ENCODE assay signal across 19 mouse cellular contexts in the genomic region with DNA sequence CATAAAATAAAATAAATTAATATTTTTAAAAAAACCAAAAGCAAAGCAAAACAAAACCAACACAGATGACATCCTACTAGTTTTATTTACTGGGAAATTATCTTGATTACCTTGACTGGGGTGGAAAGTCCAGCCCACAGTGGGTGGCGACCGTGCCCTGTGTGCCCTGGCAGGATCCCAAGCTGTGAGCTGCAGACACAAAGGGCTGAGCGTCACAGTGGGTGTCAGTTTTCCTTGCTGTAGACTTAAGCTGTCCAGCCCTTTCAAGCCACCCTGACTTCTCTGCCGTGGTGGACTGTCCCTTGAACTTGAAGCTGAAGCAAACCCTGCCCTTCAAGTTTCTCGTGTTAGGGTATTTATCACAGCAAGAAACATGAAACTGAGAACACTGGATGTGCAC. TPM values are rescaled to one million over a fixed set of nuclear protein-coding genes. Genes with fewer than 3 reads are reported as not detected.
DNase-seq lines count a peak whose midpoint lies in the region; ATAC-seq and TF ChIP-seq lines count a peak whose summit lies in the region.
"Had no signal": no experiment of that assay in that cellular context is flagged by ENCODE, and none has a peak within 500 bp of the region (broad histone marks: within the 10 kb centered on the region; RNA-seq: fewer than 3 reads in every experiment).

No protein-coding gene starts in this region.

- WGBS in liver, embryonic 16.5 days (ENCODE audit: insufficient replicate concordance) = 44% methylated on average over 5 of the region's 5 CpGs
- WGBS in stomach, postnatal 0 days = 43% methylated on average over 5 of the region's 5 CpGs

- H3K27ac ChIP-seq in liver, embryonic 16.5 days (ENCODE audit: low read length) = peak overlapping the region; percentile 85
- no peak overlapping the region for H3K27ac ChIP-seq in stomach, postnatal 0 days (replicated peaks)
- H3K27ac ChIP-seq: heart, embryonic 10.5 days; layer of hippocampus, adult 2 months; midbrain, embryonic 13.5 days had no signal

- DNase-seq in adrenal gland, adult 2 months = peak; percentile 70
- DNase-seq in adrenal gland, adult 18-20 months (ENCODE audit: low spot score in 2 of 2) = no peak
- peak; percentile 54 for DNase-seq in lung, postnatal 36 days
- DNase-seq in lung, postnatal 25 days (ENCODE audit: low spot score) = no peak
- peak; percentile 83 for DNase-seq in stomach, postnatal 0 days (ENCODE audit: low spot score)
- no peak for DNase-seq in urinary bladder, postnatal 36 days (ENCODE audit: low spot score in 2 of 2)
- no peak for DNase-seq in T-cell, adult 2 months (ENCODE audit: low spot score)
- DNase-seq: cerebellum, postnatal 14 days; forebrain, postnatal 0 days; gastrocnemius, postnatal 14 days; heart, postnatal 36 days; lung, embryonic 14.5 days; thymus, postnatal 4 days had no signal

- H3K36me3 ChIP-seq in liver, embryonic 16.5 days (ENCODE audit: control insufficient read depth, insufficient read depth) = no peaks in the 10 kb centered on the region
- H3K36me3 ChIP-seq in stomach, postnatal 0 days (ENCODE audit: control insufficient read depth, insufficient read depth, low read length) = no peaks in the 10 kb centered on the region
- H3K36me3 ChIP-seq: heart, embryonic 10.5 days had no signal

- peaks cover 70% of the 10 kb centered on the region for H3K4me1 ChIP-seq in liver, embryonic 16.5 days (ENCODE audit: control insufficient read depth, low read depth, low read length)
- H3K4me1 ChIP-seq in stomach, postnatal 0 days (replicated peaks; ENCODE audit: control insufficient read depth, insufficient read depth) = no peaks in the 10 kb centered on the region
- H3K4me1 ChIP-seq: midbrain, embryonic 13.5 days had no signal

- peak; percentile 33 for ATAC-seq in liver, embryonic 16.5 days (ENCODE audit: low read depth)
- peak; percentile 65 for ATAC-seq in stomach, postnatal 0 days (ENCODE audit: low FRiP score, low TSS enrichment)
- ATAC-seq: forebrain, postnatal 0 days; midbrain, embryonic 13.5 days had no signal

- no peaks in the 10 kb centered on the region for H3K27me3 ChIP-seq in liver, embryonic 16.5 days (ENCODE audit: control insufficient read depth, insufficient read depth, low read depth, low read length)
- no peaks in the 10 kb centered on the region for H3K27me3 ChIP-seq in stomach, postnatal 0 days (ENCODE audit: control insufficient read depth, insufficient read depth, low read length)

- H3K4me3 ChIP-seq in liver, embryonic 16.5 days (ENCODE audit: low read depth, low read length) = no peak overlapping the region
- H3K4me3 ChIP-seq in stomach, postnatal 0 days (ENCODE audit: low read depth, low read length) = no peak overlapping the region
- H3K4me3 ChIP-seq: heart, embryonic 10.5 days; layer of hippocampus, adult 2 months; midbrain, embryonic 13.5 days had no signal

- TF ChIP-seq CTCF in stomach, postnatal 0 days (IDR thresholded peaks at IDR 0.05; ENCODE audit: low read depth) = no peak

- peak overlapping the region; percentile 46 for H3K9ac ChIP-seq in liver, embryonic 16.5 days (ENCODE audit: low read depth, low read length)
- no peak overlapping the region for H3K9ac ChIP-seq in stomach, postnatal 0 days (ENCODE audit: low read length)
- H3K9ac ChIP-seq: forebrain, postnatal 0 days; lung, embryonic 14.5 days; midbrain, embryonic 13.5 days had no signal

- no peaks in the 10 kb centered on the region for H3K9me3 ChIP-seq in liver, embryonic 16.5 days (replicated peaks; ENCODE audit: control insufficient read depth, low read length)
- H3K9me3 ChIP-seq in stomach, postnatal 0 days (ENCODE audit: control insufficient read depth, low read length) = no peaks in the 10 kb centered on the region
- H3K9me3 ChIP-seq: heart, embryonic 10.5 days; midbrain, embryonic 13.5 days had no signal

- TF ChIP-seq EP300 in stomach, postnatal 0 days (optimal IDR thresholded peaks at IDR 0.05) = no peak

- peak overlapping the region; percentile 34 for H3K4me2 ChIP-seq in liver, embryonic 16.5 days (ENCODE audit: low read depth, low read length)
- no peak overlapping the region for H3K4me2 ChIP-seq in stomach, postnatal 0 days (replicated peaks; ENCODE audit: low read depth)
- H3K4me2 ChIP-seq: lung, embryonic 14.5 days; midbrain, embryonic 13.5 days had no signal

RNA-seq across cellular contexts. Expression of a gene that starts 2.5 kb away (rescaled TPM):
- total RNA-seq in adrenal gland, adult 2 months (2021) = not detected
- 0.25 and 0.29 TPM in 2 replicates for polyA plus RNA-seq in adrenal gland, adult 2 months (2012; rRNA removed)
- not detected for total RNA-seq in adrenal gland, adult 18-20 months (2021)
- 0.15 TPM in 1 of 2 replicates, not detected in the other for polyA plus RNA-seq in liver, embryonic 16.5 days (2015; fragmentation: Nextera tagmentation; extraction: Ambion mirVana)
- not detected in 2 replicates for polyA plus RNA-seq in stomach, postnatal 0 days (2015; fragmentation: Nextera tagmentation; extraction: Ambion mirVana)
- total RNA-seq: forebrain, postnatal 0 days; gastrocnemius, postnatal 14 days; heart, postnatal 36 days; layer of hippocampus, adult 2 months; left cerebral cortex, postnatal 10 days had no signal
- polyA plus RNA-seq: embryonic facial prominence, embryonic 14.5 days; forebrain, postnatal 0 days; heart, embryonic 10.5 days; lung, embryonic 14.5 days; midbrain, embryonic 13.5 days had no signal

RNA-seq across cellular contexts. Expression of a gene that starts 6.1 kb away (rescaled TPM):
- 100 to 1,000 TPM in 1 of 2 experiments, 10 to 100 TPM in 1; 52.0 to 120 TPM for total RNA-seq in adrenal gland, adult 2 months (2021)
- 233 and 404 TPM in 2 replicates for polyA plus RNA-seq in adrenal gland, adult 2 months (2012; rRNA removed)
- 100 to 1,000 TPM in 1 of 2 experiments, 10 to 100 TPM in 1; 61.8 to 134 TPM for total RNA-seq in adrenal gland, adult 18-20 months (2021)
- 95.2 and 96.6 TPM in 2 replicates for polyA plus RNA-seq in liver, embryonic 16.5 days (2015; fragmentation: Nextera tagmentation; extraction: Ambion mirVana)
- polyA plus RNA-seq in stomach, postnatal 0 days (2015; fragmentation: Nextera tagmentation; extraction: Ambion mirVana) = 53.1 and 53.8 TPM in 2 replicates

RNA-seq across cellular contexts. Expression of a gene that starts 40.5 kb away (rescaled TPM):
- 10 to 100 TPM; 15.3 to 22.1 TPM for total RNA-seq in adrenal gland, adult 2 months (2021)
- polyA plus RNA-seq in adrenal gland, adult 2 months (2012; rRNA removed) = 15.6 and 16.2 TPM in 2 replicates
- 10 to 100 TPM; 16.5 to 20.2 TPM for total RNA-seq in adrenal gland, adult 18-20 months (2021)
- 8.9 and 9.7 TPM in 2 replicates for polyA plus RNA-seq in liver, embryonic 16.5 days (2015; fragmentation: Nextera tagmentation; extraction: Ambion mirVana)
- 11.1 and 11.8 TPM in 2 replicates for polyA plus RNA-seq in stomach, postnatal 0 days (2015; fragmentation: Nextera tagmentation; extraction: Ambion mirVana)

RNA-seq across cellular contexts. Expression of a gene that starts 40.6 kb away (rescaled TPM):
- 10 to 100 TPM; 48.1 to 53.8 TPM for total RNA-seq in adrenal gland, adult 2 months (2021)
- polyA plus RNA-seq in adrenal gland, adult 2 months (2012; rRNA removed) = 54.1 and 75.1 TPM in 2 replicates
- total RNA-seq in adrenal gland, adult 18-20 months (2021) = 10 to 100 TPM; 57.0 to 57.3 TPM
- polyA plus RNA-seq in liver, embryonic 16.5 days (2015; fragmentation: Nextera tagmentation; extraction: Ambion mirVana) = 29.5 and 30.1 TPM in 2 replicates
- polyA plus RNA-seq in stomach, postnatal 0 days (2015; fragmentation: Nextera tagmentation; extraction: Ambion mirVana) = 74.2 and 74.9 TPM in 2 replicates

Comparison
In these comparisons a context has a peak if more than half of its experiments do, and no peak if none do; other contexts are left out.
1. DNase-seq: peak in adrenal gland, adult 2 months (single experiment), lung, postnatal 36 days (single experiment) and stomach, postnatal 0 days (single experiment); none in adrenal gland, adult 18-20 months (0 of 2), lung, postnatal 25 days (single experiment), urinary bladder, postnatal 36 days (0 of 2) and T-cell, adult 2 months (single experiment).